Mouse (Mus musculus) T-cell, adult 2 months (primary cell): ENCODE data around the gene Gtpbp10.

Experiments
- DNase-seq: peaks from one replicate; pipeline ENCODE4 v3.0.0; 2022; ENCODE audit warnings: low spot score

Gtpbp10 gene

GRCm38 (mm10) chr5:5496393-5496792, 62.9 kb downstream of the Gtpbp10 start:
- DNase-seq = no peak

GRCm38 (mm10) chr5:5495042-5495441, 64.3 kb downstream of the Gtpbp10 start:
- no peak for DNase-seq

GRCm38 (mm10) chr5:5494269-5495005, 64.9 kb downstream of the Gtpbp10 start:
- peak; percentile 17 for DNase-seq

DNA sequence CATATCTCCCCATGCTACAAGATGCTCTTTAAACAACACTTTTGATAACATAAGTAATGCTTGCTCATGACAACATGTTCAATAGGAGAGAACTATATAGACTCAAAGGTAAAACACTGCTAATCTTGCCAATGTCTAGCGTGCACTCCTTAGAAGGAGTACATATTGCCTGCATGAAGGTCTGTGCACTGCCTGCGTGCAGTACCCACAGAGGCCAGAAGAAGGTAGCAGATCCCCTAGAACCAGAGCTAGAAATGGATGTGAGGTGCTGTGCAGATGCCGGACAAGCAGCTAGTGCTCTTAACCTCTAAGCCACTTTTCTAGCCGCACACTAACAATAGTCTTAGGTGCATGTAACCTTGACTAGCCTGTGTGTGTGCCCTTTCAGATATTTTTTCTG, 67.2 kb downstream of the Gtpbp10 start:
- DNase-seq = no peak
